Mouse (Mus musculus): Measurements from ENCODE around the gene Klhl35.

Gene Klhl35

DNA sequence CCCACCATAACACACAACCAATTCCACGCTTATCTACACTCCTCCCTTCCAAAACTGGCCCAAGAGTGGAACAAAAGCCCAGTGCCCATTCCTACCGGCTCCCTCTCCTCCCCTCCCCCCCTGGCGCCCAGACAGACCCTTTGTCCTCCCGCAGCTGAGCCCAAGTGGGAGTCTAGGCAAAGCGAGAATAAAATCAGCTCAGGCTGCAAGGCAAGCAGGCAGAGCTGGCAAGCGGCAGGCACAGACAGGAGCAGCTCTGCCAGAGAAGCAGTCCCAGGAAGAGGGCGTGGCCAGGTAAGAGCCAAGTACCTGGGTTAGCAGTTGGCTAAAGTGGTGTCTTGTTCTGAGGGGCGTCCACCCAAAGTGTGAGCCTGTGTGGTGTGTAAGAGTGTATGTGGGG is at the start of gene Klhl35:
Gene Klhl35, plus strand, starts transcription at position 194 of the 400 bp plus-strand sequence.
- DNase-seq (ENCODE audit: low spot score) = no peak

DNA sequence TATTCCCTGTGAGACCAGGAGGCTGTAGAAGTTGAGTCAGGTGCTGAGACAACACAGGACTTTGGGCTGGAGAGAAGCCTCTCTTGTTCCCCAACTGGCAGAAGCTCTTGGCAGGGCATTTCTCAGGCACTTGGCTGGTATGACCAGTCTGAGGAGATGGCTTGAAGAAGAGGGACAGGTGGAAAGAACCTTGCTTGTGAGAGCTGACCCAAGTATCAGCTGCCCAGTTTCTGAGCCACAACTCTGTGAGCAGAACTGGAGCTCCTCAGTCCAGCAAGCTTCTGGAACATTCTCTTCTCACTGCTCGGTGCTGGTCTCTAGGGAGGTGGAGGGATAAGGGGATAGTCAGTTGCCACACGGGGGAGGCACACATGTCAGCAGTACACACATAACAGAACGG is 46.5 kb upstream of the Klhl35 start:
- no peak for DNase-seq (ENCODE audit: low spot score)

DNA sequence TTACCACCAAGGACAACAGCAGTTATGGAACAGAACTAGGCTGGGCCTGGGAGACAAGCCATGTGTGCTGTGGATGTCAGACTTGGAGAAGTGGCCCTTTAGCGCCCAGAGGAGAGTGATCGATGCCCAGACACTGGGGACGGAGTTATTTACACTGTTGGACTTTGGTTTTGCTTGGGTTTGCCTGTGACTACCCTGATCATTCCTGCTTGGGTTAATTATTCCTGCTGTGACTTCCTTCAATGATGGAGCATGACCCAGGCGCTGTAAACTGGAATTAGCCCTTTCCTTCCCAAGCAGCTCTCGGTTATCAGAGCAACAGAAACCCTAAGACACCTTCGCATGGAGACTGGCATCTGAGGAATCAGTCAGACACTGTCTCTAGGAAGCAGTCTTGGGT is 44.8 kb upstream of the Klhl35 start:
- no peak for DNase-seq (ENCODE audit: low spot score)

DNA sequence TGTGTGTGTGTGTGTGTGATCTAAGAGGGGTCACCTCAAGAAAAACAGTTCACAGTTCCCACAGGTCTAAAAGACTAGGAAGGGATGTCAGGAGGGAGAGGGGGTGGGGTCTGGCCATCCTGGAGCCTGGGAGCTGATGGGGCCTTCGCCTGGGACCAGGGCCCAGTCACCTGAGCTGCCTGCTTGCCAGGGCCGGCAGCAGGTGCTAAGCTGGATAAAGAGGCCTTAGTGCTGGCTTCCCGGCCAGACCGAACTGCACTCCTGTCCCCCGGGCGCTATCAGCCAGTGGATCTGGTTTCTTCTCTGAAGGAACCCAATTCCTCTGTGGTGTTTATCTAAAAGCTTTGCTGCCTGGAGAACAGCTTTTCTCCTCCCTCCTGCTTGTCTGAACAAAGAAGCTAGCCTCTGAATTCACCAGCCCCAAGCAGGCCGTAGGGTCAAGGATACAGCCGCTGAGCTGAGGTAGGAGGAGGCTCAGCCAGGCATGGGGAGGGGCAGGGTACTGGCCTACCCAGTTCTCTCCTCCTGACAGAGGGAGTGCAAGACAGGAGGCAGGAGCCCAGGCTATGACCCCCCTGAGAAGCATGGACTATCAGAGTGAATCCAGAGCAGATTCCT is 41.2 kb upstream of the Klhl35 start:
- DNase-seq (ENCODE audit: low spot score) = no peak

DNA sequence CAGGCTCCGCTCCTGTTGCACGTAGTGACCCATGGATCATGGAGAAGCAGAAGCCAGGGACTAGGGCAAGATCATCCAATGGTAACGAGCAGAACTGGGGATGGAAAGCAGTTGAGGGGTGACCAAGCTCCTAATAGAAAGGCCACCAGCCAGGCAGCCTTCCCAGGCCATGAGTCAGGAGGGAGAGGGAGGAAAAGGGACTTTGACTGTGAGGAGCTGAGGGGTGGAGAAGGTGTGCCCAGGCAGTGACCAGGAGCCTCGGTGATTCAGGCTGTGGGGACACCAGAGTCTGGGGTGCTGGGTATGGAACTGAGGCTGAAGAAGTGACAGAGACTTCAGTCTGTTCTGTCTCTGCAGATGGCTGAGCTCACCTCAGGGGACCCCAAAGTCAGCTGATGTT is 40.1 kb upstream of the Klhl35 start:
- no peak for DNase-seq (ENCODE audit: low spot score)

DNA sequence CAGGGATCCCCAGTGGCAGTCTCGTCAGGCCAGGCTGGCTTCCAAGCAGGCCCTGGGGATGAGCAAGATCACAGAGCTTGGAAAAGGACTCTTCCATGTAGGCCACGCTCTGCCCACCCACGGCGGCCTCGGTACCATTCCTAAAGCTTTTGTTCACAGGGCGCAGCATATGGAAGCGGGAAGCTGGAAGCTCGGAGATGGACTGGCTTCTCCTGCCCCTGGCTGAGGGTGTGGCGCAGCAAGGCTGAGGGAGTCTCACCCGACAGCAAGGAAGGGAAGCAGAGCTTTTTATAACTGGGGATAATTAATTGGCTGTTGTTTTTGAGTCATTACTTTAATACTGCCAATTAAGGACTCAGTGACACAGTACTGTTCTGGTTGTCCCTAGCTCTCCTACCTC is 38.8 kb upstream of the Klhl35 start:
- no peak for DNase-seq (ENCODE audit: low spot score)

DNA sequence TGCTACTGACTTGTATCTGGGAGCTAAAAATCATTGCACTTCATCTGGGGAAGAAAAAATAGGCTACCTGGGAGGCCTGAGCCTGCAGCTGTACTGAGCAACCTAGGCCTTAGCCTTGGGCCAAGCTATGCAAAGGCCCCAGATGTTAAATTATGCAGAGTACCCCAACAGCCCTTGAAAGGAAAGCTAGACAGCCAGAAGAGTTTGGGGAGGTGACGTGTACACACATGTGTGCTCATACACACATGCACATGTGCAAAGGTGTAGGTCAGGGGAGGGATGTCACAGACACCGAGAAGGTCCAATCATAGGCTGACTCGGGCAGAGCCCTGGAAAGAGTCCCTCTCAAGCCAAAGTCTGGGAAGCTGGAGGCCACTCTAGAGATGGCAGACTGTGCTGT is 37.8 kb upstream of the Klhl35 start:
- no peak for DNase-seq (ENCODE audit: low spot score)

DNA sequence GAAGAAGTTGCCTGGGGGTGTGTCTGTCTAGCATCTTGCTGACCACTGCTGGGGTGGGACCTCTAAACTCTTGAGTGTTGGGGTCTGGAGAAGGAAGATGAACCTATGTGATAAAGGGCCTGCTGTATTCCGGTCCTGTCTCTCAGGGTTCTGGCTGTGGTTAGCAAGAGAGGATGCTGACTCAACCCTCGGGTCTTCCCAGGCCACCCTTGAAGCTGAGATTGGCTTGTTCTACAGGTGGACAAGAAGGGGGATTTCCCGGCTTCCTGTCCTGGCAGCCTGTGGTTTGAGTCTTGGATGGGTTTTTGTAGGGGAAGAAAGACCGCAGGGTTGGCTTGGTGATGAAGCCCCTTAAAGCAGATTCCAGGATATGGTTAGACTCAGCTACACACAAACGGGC is 37.0 kb upstream of the Klhl35 start:
- DNase-seq (ENCODE audit: low spot score) = no peak

DNA sequence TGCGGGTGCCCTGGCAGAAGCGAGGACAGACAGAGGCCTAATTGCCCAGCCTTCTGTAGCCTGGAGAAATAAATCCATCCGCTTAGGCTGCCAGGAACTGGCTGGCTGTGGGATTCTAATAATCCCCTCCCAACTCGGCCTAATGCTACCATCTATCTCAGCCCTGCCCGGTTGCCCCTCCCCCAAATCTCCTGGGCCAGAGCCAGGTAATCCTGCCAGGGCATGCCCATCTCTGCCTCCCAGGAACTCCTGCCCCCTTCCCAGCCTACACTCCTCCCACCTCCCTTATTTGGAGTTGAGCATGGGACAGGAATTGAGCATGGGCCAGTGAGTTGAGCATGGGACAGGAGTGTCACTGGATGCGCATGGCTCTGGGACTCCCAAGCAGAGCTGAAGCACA is 36.0 kb upstream of the Klhl35 start:
- no peak for DNase-seq (ENCODE audit: low spot score)

DNA sequence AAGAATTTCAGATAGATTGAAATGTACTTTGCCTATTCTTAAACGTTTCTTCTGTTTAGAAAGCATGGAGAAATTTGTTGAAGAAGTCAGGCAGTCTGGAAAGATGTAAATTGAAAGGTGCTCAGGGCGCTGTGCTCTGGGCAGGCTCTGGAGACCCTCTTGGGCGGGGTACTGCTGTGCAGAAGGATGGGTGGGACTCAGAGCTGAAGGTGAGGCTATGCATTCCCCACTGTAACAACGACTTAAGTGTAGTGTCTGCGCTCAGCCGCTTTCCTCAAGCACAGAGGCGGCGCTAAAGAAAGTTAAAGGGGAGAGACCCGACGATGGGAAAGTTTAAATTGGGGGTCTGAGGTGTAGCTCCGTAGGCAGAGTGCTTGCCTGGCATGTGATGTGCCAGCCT is 35.6 kb upstream of the Klhl35 start:
- DNase-seq (ENCODE audit: low spot score) = no peak

DNA sequence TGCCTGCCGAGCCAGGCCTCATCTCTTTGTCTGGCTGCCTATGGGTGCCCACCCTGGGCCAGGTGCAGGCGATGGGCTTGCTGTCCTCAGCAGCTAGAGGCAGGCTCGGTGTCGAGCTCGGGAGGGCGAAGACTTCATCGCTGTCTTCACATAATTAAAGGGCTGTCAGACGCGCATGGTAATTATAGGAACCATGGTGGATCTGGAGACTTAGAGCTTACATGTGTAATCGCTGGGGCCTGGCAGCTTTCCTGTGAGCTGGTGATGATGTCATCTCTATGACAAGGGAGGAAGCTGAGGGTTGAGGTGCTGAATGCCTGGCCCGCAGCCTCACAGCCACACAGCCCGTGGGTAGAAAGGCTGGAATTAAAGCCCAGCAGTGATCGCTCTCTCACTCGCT is 33.6 kb upstream of the Klhl35 start:
- no peak for DNase-seq (ENCODE audit: low spot score)

DNA sequence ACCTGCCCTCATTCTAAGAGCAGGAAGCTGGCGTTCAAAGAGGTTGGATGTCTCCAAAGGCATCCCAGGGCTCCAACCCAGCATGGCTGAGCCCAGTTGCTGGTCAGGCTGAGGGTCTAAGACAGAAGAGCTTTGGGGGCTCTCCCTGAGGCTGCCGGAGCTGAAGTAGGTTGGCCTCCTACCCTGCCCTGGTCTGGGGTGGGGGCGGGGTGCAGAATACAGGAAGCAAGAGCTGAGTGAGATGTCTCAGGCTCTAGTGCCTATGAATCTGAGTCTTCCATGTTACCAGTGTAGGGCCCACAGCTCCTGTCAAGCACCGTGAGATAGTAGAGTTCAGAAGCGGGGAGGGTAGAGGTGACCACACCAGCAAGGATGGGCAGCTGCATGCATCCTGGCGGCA is 32.9 kb upstream of the Klhl35 start:
- no peak for DNase-seq (ENCODE audit: low spot score)

DNA sequence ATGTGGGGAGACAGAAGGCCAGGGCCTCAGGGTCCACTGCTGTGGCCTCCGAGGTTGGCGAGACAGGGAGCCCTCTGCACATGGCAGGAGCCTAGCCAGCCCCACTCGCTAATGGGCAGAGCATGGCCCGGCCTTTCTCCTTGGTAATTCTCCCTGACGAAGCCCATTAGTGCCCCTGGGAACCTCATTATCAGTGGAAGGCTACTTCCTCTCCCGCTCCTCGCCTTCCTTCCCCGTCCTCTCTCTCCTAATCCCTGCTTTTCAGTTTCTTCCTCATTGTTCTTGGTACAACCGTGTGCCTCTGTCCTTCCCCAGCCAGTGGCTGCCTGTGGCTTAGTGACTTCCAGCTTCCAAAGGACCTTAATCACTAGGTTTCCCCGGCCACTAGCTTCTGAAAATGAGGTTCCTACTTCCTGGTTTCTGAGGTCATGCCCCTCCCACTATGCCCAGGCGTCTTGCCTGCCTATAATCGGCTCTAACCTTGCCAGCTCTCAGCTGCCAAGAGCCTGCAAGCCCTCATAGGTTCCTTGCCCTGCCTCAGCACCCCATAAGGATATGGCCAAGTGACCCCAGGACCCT is 31.0 kb upstream of the Klhl35 start:
- DNase-seq (ENCODE audit: low spot score) = peak; percentile 8

DNA sequence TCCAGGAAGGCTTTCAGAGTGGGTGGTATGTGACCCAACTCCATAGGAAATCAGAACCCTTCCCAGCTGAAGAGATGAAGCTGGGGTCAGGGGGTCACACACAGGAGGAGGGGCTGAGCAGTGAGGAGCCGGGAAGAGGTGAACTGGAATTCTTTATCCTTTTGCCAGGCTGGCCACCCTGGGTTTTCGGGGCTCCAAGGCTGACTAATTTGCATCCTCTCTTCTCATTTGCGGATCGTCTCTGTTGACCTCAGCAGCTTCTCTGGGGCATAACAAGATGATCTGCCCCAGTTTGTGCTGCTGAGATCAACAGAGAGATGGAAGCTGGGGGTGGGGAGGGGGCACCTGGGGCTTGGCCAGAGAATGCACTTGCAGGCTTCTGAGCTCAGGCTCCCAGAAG is 29.3 kb upstream of the Klhl35 start:
- no peak for DNase-seq (ENCODE audit: low spot score)

DNA sequence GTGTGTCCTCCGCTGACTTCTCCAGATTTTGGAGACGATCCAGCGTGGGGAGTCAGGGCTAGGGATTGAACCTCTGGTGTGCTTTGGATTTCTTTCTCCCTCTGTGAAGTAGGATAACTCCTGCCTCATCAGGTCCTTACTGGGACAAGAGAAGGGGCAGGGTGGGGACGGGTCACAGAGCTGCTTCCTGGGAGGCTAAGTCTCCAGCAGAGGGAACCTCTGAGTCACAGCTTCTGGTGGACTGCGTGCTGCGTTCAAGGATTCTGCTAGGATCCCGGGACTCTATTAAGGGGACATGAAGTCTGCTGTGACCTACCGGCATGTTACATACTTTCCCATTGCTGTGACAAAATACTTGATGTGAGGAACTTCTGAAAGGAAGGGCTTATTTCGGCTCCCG is 26.9 kb upstream of the Klhl35 start:
- no peak for DNase-seq (ENCODE audit: low spot score)

DNA sequence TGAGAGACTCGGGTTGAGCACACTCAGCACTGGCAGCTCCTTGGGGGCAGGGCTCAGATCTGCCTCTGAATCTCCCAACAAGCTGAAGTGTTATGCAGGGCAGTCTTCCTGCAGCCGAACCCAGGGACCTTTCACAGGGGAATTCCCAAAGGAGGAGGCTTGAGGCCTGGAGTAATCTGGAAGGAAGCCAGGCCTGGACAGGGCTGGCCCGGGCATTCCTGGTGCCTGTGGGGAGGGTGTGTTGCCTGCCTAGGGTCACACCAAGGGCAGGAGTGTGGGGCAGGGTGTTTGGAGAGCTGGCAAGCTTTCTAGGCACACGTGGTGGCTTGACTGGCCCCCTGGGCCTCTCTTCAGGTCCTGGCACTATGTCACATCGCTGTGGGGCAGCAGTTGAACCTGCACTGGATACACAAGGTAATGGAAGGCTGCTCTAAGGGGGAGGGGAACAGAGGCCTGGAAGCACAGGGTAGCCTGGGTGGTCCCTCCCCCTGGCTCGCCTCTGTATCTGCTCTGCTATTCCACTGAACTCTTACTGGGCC is 24.2 kb upstream of the Klhl35 start:
- no peak for DNase-seq (ENCODE audit: low spot score)

DNA sequence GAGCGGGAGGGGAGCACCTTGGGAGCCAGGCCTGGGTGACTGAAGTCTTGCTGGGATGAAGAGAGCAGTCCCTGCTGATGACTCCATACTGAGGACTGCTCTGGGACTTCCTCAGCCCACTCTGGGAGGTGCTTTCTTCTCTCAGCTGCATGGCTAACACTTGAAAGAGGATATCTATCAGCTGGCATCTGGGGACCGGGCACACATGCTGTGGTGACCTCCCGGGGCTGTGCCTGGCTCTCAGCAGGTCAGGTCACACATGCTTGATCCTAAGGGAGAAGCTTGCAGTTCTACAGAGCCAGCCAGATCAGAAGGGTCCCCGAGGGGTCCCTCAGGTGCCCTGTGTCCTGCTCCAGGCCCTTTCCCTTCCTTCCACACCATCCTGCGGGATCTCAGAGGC is 22.6 kb upstream of the Klhl35 start:
- DNase-seq (ENCODE audit: low spot score) = no peak

DNA sequence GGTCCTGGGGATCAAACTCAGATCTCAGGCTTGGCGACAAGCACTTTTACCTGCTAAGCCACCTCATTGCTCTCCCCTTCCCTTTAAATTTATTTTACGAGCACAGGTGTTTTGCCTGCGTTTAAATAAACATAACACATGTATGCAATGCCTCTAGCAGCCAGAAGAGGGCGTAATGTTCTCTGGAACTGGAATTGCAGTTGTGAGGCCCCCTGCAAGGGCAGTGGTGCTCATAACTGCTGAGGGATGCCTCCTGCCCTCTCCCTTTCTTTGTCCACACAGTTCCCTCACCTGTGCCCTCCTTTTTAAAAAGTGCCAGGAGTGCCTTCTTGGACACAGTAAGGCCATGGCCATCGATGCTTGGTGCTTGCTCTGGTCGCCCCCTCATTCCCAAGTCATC is 21.8 kb upstream of the Klhl35 start:
- DNase-seq (ENCODE audit: low spot score) = no peak

DNA sequence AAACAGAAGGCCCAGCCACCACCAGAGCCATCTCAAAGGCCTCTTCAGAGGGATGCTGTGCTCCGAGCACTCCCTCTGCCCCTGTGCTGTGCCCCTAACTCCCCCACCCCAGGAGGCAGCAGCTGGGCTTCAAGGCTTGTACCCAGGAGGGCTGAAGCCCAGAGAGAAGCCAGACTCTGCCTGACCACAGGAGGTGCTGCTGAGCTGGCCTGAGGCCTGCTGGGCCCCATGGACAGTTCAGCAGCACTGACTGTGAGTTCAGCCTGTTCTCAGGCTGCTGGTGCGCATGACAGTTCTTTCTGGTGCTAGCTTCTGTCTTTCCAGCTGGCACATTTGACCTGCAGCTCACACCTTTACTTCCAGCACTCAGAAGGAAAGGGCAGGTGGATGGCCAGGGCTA is 20.0 kb upstream of the Klhl35 start:
- no peak for DNase-seq (ENCODE audit: low spot score)

DNA sequence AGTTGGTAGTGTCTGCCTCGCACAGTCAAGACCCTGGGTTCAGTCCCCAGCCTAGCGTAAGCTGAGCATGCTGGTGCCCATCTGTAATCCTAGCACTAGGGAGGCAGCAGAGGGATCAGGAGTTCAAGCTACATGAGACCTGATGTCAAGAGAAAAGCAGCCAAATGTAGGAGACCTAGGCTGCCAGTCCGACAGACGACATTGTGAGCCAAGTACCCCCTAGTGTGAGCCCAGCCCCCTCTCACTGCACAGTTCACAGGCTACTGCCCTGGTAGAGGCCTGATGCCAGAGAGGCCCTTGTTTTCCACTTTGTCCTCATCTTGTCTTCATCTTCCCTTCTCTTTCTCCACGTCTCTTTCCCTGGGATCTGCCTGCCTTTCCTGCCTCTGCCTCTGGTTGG is 18.5 kb upstream of the Klhl35 start:
- DNase-seq (ENCODE audit: low spot score) = no peak

DNA sequence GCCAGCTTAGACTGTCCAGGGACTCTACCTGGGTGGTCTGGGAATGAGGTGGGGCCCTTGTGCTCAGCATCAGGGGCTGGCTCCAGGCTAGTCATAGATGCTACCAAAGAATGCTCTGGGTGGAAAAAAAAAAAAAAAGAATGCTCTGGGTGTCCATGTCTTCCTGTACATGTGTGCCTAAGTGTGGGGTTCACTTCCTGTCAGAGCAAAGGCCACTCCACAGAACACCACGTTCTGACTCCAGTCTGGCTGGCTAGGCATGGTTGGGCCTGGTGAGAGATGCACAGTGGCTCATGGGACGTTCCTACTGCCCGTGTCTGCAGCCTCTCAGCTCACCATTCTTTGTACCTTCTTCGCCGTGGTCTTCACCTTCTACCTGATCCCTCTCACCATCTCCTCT is 17.2 kb upstream of the Klhl35 start:
- DNase-seq (ENCODE audit: low spot score) = no peak

DNA sequence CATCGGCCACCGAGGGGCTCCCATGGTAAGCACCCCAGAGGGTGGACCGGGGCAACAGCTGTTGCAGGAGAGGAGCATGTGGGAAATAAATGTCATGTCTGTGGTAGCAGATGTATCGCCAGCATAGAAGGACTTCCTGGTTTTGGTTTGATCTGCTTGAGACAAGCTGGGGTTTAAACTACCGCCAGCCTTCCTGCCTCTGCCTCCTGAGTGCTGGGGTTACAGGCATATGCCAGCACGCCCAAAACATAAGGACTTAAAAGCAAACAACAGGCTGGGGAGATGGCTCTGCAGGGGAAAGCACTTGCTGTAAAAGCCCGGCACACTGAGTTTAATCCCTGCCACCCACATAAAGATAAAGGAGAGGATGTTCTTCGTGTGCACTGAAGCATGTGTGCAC is 16.7 kb upstream of the Klhl35 start:
- DNase-seq (ENCODE audit: low spot score) = no peak

DNA sequence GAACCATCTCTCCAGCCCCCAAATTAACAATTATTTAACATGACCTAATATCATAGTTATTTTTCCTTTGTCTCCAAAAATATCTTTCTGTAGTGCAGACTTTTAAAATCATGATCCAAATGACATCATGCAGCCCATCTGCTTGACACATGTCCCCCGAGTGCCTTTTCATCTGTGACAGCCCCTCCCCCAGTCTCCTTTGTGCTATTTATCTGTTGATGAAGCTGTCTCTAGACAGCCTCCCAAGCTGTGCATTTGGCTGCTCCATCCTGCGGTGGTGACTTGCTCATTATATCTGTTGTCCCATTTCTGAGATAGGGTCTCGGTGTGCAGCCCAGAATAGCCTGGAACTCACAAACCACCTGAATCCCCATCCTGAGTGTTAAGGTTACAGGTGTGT is 16.1 kb upstream of the Klhl35 start:
- no peak for DNase-seq (ENCODE audit: low spot score)

DNA sequence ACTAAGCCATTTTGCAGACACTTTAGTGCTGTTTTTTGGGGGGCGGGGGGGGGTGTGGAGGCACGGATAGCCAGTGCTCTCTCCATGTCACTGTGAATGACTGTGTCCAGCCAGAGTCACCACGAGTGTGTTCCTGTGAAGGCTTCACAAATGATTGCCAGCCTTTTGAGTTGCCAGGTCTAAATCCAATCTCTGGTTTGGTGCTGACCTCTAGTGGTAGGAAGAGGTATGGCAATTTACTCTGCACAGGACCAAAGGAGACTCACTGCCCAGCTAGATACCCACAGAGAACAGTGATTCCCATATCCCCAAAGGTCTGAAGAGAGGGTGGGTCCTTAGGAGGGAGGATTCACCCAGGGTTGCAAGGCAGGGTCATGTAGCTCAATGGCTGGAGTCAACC is 15.1 kb upstream of the Klhl35 start:
- peak; percentile 67 for DNase-seq (ENCODE audit: low spot score)
